Mouse (Mus musculus) cerebellum, adult 2 months (tissue): Measurements from ENCODE around the gene Mterf2.
A peak's percentile ranks its signal among the peaks of the same experiment; 100 is the strongest.

Experiments used
- CTCF ChIP-seq: fragments of 200-500 bp; IDR thresholded peaks from 2 replicates; pipeline ENCODE4 v1.5.1; 2011; ENCODE audit warnings: low read depth, mild to moderate bottlenecking, control low read depth, low read length, moderate library complexity, borderline replicate concordance; ENCODE audit not compliant: insufficient read depth
- POLR2A ChIP-seq: fragments of 200-500 bp; IDR thresholded peaks from 2 replicates; pipeline ENCODE4 v1.6.1; 2011; ENCODE audit warnings: low read length, control low read depth, borderline replicate concordance; ENCODE audit not compliant: insufficient read depth

DNA sequence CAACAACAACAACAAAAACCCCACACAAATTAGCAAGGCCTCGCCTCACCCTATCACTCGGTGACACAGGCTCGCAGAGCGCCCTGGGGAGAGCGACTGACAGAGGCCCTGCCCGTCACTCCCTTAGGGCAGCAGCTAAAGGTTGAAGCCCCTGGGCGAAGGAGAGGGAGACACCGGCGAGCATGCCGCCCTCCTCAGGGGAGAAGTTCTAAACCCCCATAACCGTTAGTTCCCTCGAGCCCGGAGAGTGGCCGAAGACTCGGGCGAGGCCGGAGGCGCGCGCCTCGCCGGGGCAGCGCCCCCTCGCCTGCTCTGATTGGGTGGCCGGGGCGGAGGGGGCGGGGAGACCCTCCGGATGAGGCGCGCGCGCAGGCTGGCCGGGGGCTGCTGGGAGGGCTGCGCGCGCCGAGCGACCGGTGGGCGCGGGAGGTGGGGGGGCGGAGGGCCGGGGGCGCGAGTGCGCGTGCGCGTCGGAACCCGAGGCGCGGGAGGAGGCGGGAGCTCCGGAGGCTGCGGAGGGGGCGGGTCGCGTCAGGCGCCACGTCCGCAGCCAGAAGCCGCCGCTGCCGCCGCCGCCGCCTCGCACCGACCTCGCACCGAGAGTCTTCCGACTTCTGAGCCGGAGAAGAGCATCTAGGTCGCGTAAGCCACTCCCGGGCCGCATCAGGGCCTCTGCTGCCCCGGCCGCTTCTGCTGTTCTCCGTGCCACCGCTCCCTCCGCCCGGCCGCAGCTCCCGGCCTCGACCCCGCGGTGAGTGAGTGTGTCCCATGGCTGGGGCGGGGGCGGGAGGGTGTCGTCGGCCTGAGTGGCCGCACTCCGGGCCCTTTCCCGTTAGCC, 25.4 kb downstream of the Mterf2 start, which contains the start of the genes Fhl4 and Tmem263:
- peak; percentile 38; the same call in 1 of the 2 replicates for TF ChIP-seq POLR2A
- TF ChIP-seq CTCF: no peak
